Mouse (Mus musculus) kidney, postnatal 0 days (tissue): Measurements from ENCODE around the gene Spsb1. TPM values are rescaled to one million over a fixed set of nuclear protein-coding genes. Genes with fewer than 3 reads are reported as not detected.

ENCODE experiments used
- ATAC-seq: fragments of 200-750 bp; cut with Nextera tagmentation; replicated peaks from 2 replicates; pipeline ENCODE4 v1.8.0; 2017; ENCODE audit warnings: low read depth, moderate number of reproducible peaks, moderate TSS enrichment, moderate library complexity; ENCODE audit not compliant: low FRiP score
- DNase-seq: peaks from one replicate; pipeline ENCODE4 v3.0.0-alpha.2; 2016; ENCODE audit warnings: low spot score
- H3K27ac ChIP-seq: fragments of 300-500 bp; sonication (generic); 2 replicates; pipeline ENCODE4 v1.5.1; 2014; ENCODE audit warnings: mild to moderate bottlenecking
- H3K27me3 ChIP-seq: fragments of 300-500 bp; sonication (generic); 2 replicates; pipeline ENCODE4 v1.6.1; 2014; ENCODE audit warnings: low read length, mixed read lengths; ENCODE audit not compliant: insufficient read depth
- H3K36me3 ChIP-seq: fragments of 300-500 bp; sonication (generic); 2 replicates; pipeline ENCODE4 v1.6.1; 2014; ENCODE audit warnings: low read length, mixed read lengths; ENCODE audit not compliant: insufficient read depth
- H3K4me1 ChIP-seq: fragments of 300-500 bp; sonication (generic); replicated peaks from 2 replicates; pipeline ENCODE4 v1.6.1; 2014; ENCODE audit warnings: antibody characterized with exemption, low read length, mixed read lengths; ENCODE audit not compliant: insufficient read depth
- H3K4me2 ChIP-seq: fragments of 300-500 bp; sonication (generic); 2 replicates; pipeline ENCODE4 v1.6.1; 2014; ENCODE audit warnings: mild to moderate bottlenecking, low read length, moderate library complexity, mixed read lengths
- H3K4me3 ChIP-seq: fragments of 300-500 bp; sonication (generic); replicated peaks from 2 replicates; pipeline ENCODE4 v1.5.1; 2014; ENCODE audit warnings: low read depth, low read length
- H3K9ac ChIP-seq: fragments of 300-500 bp; sonication (generic); 2 replicates; pipeline ENCODE4 v1.6.1; 2014; ENCODE audit warnings: low read depth, low read length
- H3K9me3 ChIP-seq: fragments of 300-500 bp; sonication (generic); replicated peaks from 2 replicates; pipeline ENCODE4 v1.6.1; 2016; ENCODE audit warnings: low read length, inconsistent platforms, mixed read lengths
- CTCF ChIP-seq: IDR thresholded peaks from 2 replicates; pipeline ENCODE4 v1.5.1; 2016; ENCODE audit warnings: antibody characterized with exemption, low read depth, mild to moderate bottlenecking, moderate library complexity
- WGBS: fragments of 180-500 bp; shearing (Covaris S2); extraction: QIAGEN DNeasy Blood & Tissue Kit; methylation state at CpG from one replicate; pipeline ENCODE4 v1.1.7; 2014; 5-methylcytosine and 5-hydroxymethylcytosine counted together
- polyA plus RNA-seq: library from polyadenylated mRNA; unstranded; fragments of >200 nt; fragmentation: Nextera tagmentation; extraction: Ambion mirVana; gene quantifications from 2 replicates; pipeline ENCODE4 v1.2.1, GENCODE M21; 2015

Gene Spsb1
- polyA plus RNA-seq, result 10.7 and 11.6 TPM in 2 replicates

DNA sequence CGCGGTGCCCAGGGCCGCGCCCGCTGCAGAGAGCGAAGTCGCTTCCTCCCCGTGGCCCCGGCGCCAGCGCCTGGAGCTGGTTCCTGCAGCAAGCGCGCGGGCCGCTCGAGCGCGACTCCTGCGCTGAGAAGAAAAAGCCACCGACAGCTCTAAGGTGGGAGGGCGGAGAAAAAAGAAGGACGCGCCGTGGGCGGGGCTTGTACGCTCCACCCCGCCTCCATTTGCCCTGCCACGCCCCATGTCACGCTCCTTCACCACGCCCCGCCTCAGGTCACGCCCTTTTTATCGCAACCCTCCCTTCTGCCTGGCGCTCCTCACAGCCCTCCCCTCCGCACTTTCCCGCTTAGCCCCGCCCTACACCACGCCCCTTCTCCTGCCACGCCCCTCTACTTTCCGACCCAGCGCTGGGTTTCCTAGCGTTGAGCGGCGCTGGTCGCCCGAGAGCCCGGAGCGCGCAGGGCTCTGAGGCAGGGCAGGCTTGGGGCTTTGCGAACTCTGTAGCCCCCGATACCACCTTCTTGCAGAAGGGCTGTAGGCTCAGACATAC lies at the start of gene Spsb1:
TSS of gene Spsb1 (minus strand) at position 151 of the 547 bp plus-strand sequence.
- peak within 1 kb of the TSS; percentile 79 for H3K9ac ChIP-seq
- peak within 1 kb of the TSS; percentile 80 for H3K4me2 ChIP-seq
- ATAC-seq, result peak; percentile 88
- H3K9me3 ChIP-seq, result no peaks in the 10 kb centered on the region
- peaks cover 2% of the 10 kb centered on the region; the same call in 1 of the 2 replicates for H3K4me1 ChIP-seq
- DNase-seq, result peak; percentile 99
- peak within 1 kb of the TSS; percentile 60 for H3K4me3 ChIP-seq
- no peak for TF ChIP-seq CTCF
- H3K27me3 ChIP-seq, result 0 out of 2 replicates have a peak, but pooled peaks cover 6% of the 10 kb centered on the region
- no peaks in the 10 kb centered on the region for H3K36me3 ChIP-seq
- under 1% methylated on average over 50 of the region's 51 CpGs for WGBS
- peak within 1 kb of the TSS; percentile 39; the same call in 1 of the 2 replicates for H3K27ac ChIP-seq

- peak overlapping the region; percentile 89 for H3K27ac ChIP-seq
- no peak overlapping the region for H3K4me3 ChIP-seq
- 0 out of 2 replicates have a peak overlapping the region, but pooled peaks have one; percentile 10 for H3K4me2 ChIP-seq
- no peak overlapping the region for H3K9ac ChIP-seq
- no peaks in the 10 kb centered on the region for H3K9me3 ChIP-seq
- 32% methylated on average over 4 of the region's 4 CpGs for WGBS
- H3K4me1 ChIP-seq, result peaks cover 57% of the 10 kb centered on the region
- no peaks in the 10 kb centered on the region for H3K27me3 ChIP-seq
- DNase-seq (no peak), ATAC-seq (no peak)
- no peaks in the 10 kb centered on the region for H3K36me3 ChIP-seq
- no peak for TF ChIP-seq CTCF
Observed at GRCm38 (mm10) chr4:150003641-150004040, 48.8 kb upstream of the Spsb1 start.

DNA sequence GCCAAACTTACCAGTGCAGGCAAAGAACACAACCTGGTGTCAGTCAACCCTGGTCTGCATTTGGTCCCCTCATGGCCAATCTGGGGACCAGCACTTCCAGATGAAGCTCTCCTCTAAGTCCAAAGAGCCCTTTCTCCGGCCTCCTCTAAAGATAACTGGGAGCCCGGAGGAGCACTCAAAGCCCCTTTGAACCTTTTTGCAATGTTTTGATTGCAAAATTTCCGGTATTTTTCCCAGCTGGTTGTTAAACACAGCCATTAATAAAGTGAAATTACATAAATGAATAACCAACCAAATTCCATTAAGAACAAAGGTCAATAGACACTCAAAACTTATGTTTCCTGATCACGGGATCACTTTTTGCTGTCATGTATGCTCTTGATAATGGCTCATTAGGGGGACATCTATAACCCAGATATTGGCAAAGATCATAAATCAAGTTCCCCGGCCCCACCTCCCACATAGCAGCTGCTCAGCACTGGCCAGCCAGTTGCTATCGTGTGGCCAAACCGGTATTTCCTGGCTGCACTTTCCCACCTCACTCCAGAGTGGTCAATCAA lies 48.3 kb upstream of the Spsb1 start:
- Histone ChIP-seq H3K27me3 (no peaks in the 10 kb centered on the region), H3K4me3 (0 out of 2 replicates have a peak overlapping the region, but pooled peaks have one; percentile 5), H3K4me1 (peaks cover 57% of the 10 kb centered on the region), H3K36me3 (no peaks in the 10 kb centered on the region), H3K27ac (peak overlapping the region; percentile 89), H3K9me3 (no peaks in the 10 kb centered on the region), H3K9ac (0 out of 2 replicates have a peak overlapping the region, but pooled peaks have one; percentile 18), H3K4me2 (peak overlapping the region; percentile 47)
- no peak for TF ChIP-seq CTCF
- 18% methylated on average over 7 of the region's 7 CpGs for WGBS
- no peak; the same call in 1 of the 2 replicates for ATAC-seq
- peak; percentile 84 for DNase-seq

DNA sequence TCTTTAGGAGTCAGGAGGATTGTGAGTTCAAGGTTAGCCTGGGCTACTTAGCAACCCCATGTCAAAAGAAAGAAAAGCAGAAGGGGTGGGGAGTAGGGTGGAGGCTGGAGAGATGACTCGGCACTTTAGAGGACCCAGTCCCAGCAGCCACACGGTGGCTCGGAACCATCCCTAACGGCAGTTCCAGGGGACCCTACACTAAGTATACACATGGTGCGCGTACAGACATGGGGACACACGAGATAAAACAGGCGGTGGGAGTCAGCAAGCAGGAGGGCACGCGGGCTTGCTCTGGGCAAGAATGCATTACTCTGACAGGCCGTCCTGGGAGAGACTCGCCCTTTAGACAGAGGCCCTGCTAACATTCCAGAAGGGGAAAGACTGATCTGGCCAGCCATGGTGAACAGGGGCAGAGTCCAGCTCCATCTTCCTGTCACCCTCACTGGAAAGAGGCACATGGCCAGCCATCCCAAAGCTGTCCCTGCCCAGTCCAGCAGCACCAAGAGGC lies 47.2 kb upstream of the Spsb1 start:
- WGBS, result 50% methylated on average over 12 of the region's 12 CpGs
- Histone ChIP-seq H3K27me3 (no peaks in the 10 kb centered on the region), H3K9me3 (no peaks in the 10 kb centered on the region), H3K4me1 (peaks cover 49% of the 10 kb centered on the region), H3K9ac (peak overlapping the region; percentile 18; the same call in 1 of the 2 replicates), H3K27ac (peak overlapping the region; percentile 89), H3K4me3 (peak overlapping the region; percentile 5), H3K4me2 (peak overlapping the region; percentile 47), H3K36me3 (no peaks in the 10 kb centered on the region)
- ATAC-seq (peak; percentile 22), DNase-seq (peak; percentile 58)
- no peak for TF ChIP-seq CTCF

GRCm38 (mm10) chr4:150001221-150001860 lies 46.5 kb upstream of the Spsb1 start:
- ATAC-seq, result no peak
- TF ChIP-seq CTCF, result no peak
- no peak for DNase-seq
- Histone ChIP-seq H3K27ac (peak overlapping the region; percentile 89), H3K27me3 (no peaks in the 10 kb centered on the region), H3K4me2 (peak overlapping the region; percentile 47), H3K9ac (0 out of 2 replicates have a peak overlapping the region, but pooled peaks have one; percentile 35), H3K4me1 (peaks cover 55% of the 10 kb centered on the region), H3K36me3 (no peaks in the 10 kb centered on the region), H3K4me3 (peak overlapping the region; percentile 5; the same call in 1 of the 2 replicates), H3K9me3 (no peaks in the 10 kb centered on the region)
- 38% methylated on average over 10 of the region's 10 CpGs for WGBS

DNA sequence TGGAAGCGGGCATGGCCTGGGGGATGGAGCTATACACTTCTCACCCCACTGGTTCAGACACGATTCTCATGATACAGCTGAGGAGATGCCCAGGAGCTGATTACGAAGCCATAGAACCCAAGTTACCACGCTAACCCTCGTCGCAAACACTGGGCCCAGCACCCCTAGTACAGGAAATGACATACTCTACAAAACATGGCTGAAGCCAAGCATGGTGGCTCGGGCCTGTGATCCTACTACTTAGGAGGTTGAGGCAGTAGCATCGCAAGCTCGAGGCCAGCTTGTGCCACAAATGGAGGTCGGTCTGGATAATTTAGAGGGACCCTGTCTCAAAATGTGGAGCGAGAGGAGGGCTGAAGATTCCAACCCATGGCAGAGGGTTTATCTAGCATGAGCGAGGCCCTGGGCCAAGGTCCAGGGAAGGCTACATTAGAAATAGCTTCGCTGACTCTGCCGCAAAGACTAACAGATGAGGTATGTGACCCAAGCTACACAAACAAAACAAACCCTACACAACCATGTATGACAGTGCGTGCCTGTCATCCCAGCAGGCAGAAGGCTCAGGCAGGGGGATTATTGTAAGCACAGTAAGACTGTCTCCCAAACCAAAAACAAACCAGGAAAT lies 45.2 kb upstream of the Spsb1 start:
- peaks cover 4% of the 10 kb centered on the region; the same call in 1 of the 2 replicates for H3K36me3 ChIP-seq
- no peak overlapping the region for H3K4me3 ChIP-seq
- whole genome bisulfite sequencing, result 68% methylated on average over 15 of the region's 15 CpGs
- no peak for DNase-seq
- H3K9me3 ChIP-seq, result no peaks in the 10 kb centered on the region
- peaks cover 61% of the 10 kb centered on the region for H3K4me1 ChIP-seq
- peak overlapping the region; percentile 89 for H3K27ac ChIP-seq
- peak overlapping the region; percentile 13; the same call in 1 of the 2 replicates for H3K4me2 ChIP-seq
- no peak overlapping the region for H3K9ac ChIP-seq
- no peaks in the 10 kb centered on the region for H3K27me3 ChIP-seq
- no peak for ATAC-seq
- TF ChIP-seq CTCF, result no peak
